Mouse (Mus musculus): Measurements from ENCODE around the gene Klhdc8a.

The Klhdc8a gene

GRCm38 (mm10) chr1:132319242-132319641, 20.8 kb downstream of the Klhdc8a start:
- DNase-seq: peak; percentile 90

- DNase-seq: no peak
Measured at GRCm38 (mm10) chr1:132321821-132322580, 23.6 kb downstream of the Klhdc8a start.

GRCm38 (mm10) chr1:132322711-132323542, 24.5 kb downstream of the Klhdc8a start:
- peak; percentile 58 for DNase-seq

DNA sequence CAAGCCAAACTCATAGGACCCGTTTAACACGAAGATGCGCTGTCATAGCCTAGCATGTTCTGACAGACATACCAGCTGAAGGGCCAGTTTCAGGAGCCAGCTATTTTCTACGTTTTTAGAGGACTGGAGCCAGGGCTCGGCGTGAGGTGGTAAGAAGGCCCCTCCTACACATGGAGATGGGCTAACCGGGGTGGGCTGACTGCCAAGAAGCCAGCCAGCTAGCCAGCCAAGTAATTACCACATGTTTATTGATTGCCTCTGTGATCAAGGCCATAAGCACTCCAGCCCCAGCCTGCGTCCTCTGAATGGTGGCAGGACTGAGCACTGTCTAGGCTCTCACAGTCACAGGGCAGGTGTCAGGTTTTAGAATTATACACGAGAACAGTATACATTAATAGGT, 28.4 kb downstream of the Klhdc8a start:
- peak; percentile 73 for DNase-seq

- DNase-seq: no peak
Measured at GRCm38 (mm10) chr1:132327477-132327876, 29.1 kb downstream of the Klhdc8a start.

- peak; percentile 85 for DNase-seq
Measured at GRCm38 (mm10) chr1:132328565-132328964, 30.1 kb downstream of the Klhdc8a start.

DNA sequence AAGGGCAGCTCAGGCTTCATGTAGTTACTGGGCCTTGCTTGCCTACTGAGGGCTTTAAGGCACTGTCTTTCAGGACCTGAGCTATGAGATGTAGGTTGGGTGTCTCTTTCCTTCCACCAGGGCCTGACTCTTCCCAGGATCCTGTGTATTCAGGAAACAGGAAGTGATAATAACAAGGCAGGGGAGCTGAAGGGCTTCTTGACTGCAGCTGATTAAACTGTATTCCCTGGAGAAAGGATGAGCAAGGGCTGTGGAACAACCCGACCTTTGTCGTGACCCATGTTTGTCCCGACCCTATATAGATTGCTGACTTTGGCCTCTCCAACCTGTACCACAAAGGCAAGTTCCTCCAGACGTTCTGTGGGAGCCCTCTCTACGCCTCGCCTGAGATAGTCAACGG, 31.2 kb downstream of the Klhdc8a start:
- no peak for DNase-seq

DNA sequence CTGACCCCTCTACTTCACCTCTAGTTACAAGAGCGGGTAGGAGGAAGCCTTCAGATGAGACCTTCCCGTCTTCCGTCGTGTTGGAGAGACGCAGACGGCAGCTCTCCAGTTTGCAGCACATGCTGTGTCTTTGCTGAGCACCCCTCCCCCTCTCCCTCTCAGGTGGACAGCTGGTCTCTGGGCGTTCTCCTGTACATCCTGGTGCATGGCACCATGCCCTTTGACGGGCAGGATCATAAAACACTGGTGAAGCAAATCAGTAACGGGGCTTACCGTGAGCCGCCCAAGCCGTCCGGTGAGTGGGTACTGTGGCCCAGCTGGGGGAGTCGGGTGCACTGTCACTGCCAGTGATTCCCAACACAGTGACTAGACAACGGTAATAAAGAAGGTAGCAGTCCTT, 32.0 kb downstream of the Klhdc8a start:
- DNase-seq: peak; percentile 36

GRCm38 (mm10) chr1:132331283-132331682, 32.9 kb downstream of the Klhdc8a start:
- no peak for DNase-seq

DNA sequence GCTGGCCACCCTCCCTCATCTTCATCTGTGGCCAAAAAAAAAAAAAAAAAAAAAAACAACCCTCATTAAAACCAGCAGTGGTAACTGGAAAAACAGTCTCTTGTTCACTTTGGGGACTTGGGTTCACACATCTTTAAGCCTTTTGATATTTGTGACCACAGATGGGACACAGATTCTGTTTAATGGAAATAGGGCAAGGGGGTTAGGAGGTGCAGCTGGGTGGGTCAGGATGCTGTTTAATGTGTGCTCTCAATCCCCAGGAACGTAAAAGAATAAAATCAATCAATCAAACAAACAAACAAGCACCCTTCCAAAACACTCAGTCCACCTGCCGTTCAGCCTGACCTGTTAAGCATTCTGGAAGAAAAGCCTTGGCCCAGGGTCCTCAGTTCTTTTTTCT, 34.8 kb downstream of the Klhdc8a start:
- DNase-seq: no peak

GRCm38 (mm10) chr1:132333675-132334141, 35.3 kb downstream of the Klhdc8a start:
- DNase-seq: peak; percentile 96

GRCm38 (mm10) chr1:132334178-132334801, 35.9 kb downstream of the Klhdc8a start:
- no peak for DNase-seq

DNA sequence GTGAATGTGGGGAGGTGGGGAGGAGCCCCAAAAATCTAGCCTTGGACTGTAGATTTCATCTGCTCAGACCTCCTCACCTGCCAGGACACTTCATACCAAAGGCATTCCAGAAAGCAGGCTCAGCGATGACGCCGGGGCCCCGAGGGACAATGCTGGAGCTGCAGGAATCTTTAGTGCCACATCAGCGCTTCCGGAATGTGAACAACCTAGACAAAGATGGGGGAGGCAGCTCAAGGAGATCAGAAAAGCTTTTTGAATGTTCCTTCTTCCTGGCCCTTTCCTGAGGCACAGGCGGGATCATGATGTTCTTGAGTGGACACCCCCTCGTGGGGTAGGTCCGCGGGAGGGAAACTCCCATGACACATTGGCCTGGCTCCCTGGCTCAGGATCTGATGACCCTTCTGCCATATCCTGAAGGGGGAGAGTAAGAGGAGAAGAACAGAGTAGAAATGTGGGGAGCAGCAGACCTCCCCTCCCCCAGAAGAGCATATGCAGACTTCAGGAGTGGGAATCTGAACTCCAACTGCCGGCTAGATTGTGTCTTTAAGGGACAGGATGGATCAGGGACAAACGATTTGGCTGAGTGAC, 37.0 kb downstream of the Klhdc8a start:
- DNase-seq: peak; percentile 79

DNA sequence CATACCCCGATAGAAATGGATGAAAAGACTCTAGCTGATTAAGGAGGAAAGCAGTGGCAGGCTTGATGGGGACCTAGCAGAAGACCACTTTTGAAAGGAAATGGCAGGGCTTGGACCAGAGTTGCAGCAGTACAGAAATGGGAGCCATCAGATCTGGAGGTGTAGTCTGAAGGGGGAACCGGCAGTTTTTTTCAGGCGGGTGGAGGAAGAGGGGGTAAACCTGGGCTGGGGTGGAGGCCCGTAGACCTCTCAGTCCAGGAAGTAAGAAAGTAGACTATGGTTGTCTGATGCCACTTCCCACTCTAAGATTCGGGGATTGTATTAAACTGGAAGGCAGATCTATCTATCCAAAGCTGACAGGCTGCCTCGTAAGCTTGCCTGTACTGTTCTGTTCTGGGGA, 38.5 kb downstream of the Klhdc8a start:
- no peak for DNase-seq

DNA sequence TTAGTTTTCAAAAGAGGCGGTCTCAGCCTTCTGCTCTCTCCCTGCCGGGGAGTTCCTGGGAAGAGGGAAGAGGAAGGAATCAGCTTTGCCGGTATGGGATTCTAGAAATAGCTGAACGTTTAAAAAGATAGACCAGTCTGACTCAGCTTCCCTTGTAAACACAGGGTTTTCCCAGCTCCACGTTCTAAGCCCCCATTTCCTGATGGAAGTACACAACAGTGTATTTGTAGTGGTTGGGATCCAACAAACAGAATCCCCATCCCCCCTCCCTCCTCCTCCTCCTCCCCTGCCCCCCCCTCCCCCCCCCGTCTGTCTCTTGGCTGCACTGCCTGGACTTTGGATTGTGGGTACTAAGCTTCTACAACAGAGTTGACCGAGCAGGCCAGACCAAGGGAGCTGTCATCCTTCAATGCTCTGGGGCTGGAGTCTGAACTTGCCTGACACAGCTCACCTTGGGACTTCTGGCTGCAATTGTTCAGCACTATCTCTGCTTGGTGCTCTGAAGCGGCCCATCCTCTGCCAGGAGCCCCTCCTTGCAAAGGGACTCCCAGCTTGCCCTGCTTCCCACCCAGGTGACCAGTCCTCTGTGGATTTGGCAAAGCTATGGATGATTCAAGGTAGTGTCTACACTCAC, 39.7 kb downstream of the Klhdc8a start:
- peak; percentile 84 for DNase-seq

DNA sequence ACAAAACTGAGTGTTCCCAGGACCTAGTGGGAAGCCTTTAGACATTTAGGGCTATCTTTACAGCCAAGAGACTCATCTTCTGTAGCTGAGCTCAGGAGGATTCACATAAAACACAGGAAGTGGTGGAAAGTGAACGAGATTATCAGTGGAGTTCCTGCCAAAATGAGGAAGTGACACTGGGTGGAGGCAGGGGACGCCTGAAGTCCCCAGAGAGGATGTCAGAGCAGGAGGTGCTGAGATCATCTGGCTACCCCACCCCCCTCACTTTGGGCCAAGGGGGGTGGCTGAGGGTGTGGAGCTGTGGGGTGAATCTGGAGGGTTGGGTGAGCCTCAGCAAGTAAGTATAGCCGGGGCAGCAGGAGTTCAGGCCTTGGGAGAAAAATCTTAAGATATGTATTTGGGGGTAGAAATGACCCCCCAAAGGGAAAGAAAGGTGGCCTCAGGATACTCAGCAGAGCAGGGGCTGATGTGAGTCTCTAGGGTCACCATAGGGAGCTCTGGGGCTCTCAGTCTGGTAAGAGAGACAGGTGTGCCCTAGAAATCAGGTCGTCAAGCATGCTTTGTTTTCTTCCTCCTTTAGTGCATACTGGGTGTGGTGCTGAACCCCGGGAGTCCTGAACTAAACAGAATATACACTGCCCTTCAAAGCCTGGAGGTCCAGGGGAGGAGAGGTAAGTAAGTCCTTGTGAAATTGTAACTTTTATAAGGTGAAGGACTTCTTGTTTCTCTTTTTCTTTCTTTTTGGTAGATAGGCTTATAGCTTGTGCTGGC, 43.5 kb downstream of the Klhdc8a start:
- peak; percentile 77 for DNase-seq

GRCm38 (mm10) chr1:132342518-132342917, 44.1 kb downstream of the Klhdc8a start:
- no peak for DNase-seq

DNA sequence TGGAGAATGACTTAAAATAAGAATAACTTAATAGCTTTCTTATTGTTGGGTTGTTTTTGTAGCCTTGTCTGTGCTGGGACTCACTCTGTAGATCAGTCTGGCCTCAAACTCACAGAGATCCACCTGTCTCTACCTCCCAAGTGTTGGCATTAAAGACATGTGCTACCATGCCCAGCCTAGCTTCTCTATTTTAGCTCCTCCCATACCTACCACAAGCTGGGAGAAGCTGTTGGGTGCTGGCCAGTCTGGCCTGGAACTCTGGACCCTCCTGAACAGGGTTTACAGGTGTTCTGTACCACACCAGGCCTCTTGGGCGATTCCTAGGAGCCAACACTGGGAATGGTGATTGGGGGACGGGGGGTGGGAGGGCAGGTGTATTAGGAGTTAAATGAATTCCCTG, 44.8 kb downstream of the Klhdc8a start:
- DNase-seq: no peak

- no peak for DNase-seq
Measured at GRCm38 (mm10) chr1:132343656-132344055, 45.2 kb downstream of the Klhdc8a start.

GRCm38 (mm10) chr1:132345514-132345913, 47.1 kb downstream of the Klhdc8a start:
- no peak for DNase-seq

DNA sequence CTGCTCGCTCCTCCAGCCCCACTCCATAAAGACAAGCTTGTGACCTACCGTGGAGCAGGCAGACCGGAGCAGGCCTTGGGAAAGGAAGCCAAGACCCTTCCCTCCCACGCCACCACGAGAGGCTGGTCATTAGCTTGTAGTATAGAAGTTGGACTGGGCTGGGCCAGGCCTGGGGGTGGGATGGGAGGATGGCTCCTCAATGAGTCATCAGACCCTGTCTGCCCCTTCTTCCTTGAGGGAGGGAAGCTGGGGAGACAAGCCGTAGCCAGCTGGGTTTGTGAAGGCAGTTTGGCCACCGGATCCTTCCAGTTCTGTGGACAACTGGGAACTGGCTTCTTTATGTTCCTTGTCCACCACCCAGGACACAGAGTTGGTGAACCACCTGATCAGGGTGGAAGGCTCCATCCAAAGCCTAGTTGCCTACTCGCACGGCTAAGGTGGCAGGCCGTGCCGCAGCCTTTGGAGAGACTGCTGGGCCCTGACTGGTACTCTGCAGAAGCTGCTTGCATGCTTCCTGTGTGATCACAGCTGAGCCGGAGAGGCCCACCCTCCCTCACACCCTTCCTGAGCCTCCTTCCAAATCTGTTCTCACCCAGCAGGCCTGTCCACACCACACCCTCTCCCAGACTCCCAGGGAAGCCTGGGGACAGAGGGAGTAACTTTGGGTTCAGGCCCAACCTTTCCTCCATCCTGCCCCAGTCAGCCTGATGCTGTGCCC, 47.9 kb downstream of the Klhdc8a start:
- DNase-seq: peak; percentile 49
